Mouse (Mus musculus): ENCODE measurements at regions not wholly inside any gene's neighbourhood (a gene's known extent, or its start where the extent isn't known, plus 50 kb on each side); places are given as distances from the start of the nearest gene placed in this dataset.

- intact Hi-C loops (cut with DNase I): no loop called here
- no peak for DNase-seq
- Histone ChIP-seq H3K27ac (no peak overlapping the region), H3K4me3 (no peak overlapping the region)
- TF ChIP-seq CTCF (IDR thresholded peaks at IDR 0.05): no peak
These were observed 132.1 kb upstream of the Tent5a start for GRCm38 (mm10) chr9:85459062-85459805.

DNA sequence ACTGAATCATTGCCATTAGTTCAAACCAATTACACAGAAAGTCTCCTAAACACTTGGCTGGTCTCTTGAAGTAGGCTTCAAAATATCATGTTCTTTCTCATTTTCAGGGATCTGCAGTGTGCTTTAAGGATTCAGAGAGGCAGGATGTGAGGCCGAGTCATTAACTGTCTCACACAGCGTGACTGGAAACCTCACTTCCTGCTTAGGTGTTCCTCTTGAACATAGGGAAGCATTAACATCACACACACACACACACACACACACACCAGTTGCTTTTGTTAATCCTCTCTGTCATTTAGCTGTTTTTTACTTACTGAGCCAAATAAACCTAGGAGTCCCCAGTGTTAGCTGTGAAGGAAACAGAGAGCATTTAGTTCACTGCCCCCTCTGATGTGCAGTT lies 131.2 kb upstream of the Tent5a start:
- Histone ChIP-seq H3K4me3 (no peak overlapping the region), H3K27ac (no peak overlapping the region)
- intact Hi-C loops (cut with DNase I): no loop called here
- TF ChIP-seq CTCF (IDR thresholded peaks at IDR 0.05): no peak
- no peak for DNase-seq

DNA sequence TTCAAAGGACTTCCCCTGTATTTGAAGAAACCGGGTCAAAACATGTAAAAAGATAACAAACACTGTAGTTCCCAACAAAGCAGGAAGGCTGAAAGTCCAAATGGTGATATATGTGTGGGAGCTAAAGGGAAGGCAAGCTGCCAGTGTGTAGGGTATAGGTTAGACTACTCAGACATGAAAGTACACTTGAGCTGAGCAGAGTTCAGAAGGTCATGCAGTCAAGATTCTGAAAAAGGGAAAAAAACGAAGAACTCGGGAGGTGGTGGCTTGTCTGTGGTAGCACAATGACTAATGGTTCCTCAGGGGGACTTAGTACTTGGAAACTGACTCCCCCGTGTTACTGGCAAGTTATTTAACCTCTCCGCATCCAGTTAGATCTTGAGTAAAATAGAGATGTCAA lies 130.3 kb upstream of the Tent5a start:
- no peak overlapping the region for H3K27ac ChIP-seq
- DNase-seq: no peak
- no peak overlapping the region for H3K4me3 ChIP-seq
- no peak for TF ChIP-seq CTCF (IDR thresholded peaks at IDR 0.05)
- intact Hi-C loops (cut with DNase I): no loop called here

DNA sequence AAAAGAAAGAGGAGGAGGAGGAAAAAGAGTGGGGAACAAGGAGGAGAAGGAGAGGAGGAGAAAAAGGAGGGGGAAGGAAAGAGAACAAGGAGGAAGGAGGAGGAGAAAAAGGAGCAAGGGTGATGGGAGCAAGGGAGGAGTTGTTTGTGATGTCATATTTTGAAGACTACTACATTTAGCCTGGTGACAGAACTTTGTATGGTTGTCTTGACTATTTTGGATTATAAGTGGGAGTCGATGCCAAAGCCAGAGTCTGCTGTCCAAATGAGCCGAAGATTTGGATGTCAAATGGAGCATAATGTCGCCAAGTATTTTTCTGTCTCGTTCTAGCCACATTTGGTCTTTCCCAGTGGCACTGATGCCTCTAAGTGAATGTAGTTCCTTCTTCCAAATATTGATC lies 128.2 kb upstream of the Tent5a start:
- DNase-seq: no peak
- intact Hi-C loops (cut with DNase I): no loop called here
- no peak for TF ChIP-seq CTCF (IDR thresholded peaks at IDR 0.05)
- H3K27ac ChIP-seq: no peak overlapping the region
- H3K4me3 ChIP-seq: no peak overlapping the region

DNA sequence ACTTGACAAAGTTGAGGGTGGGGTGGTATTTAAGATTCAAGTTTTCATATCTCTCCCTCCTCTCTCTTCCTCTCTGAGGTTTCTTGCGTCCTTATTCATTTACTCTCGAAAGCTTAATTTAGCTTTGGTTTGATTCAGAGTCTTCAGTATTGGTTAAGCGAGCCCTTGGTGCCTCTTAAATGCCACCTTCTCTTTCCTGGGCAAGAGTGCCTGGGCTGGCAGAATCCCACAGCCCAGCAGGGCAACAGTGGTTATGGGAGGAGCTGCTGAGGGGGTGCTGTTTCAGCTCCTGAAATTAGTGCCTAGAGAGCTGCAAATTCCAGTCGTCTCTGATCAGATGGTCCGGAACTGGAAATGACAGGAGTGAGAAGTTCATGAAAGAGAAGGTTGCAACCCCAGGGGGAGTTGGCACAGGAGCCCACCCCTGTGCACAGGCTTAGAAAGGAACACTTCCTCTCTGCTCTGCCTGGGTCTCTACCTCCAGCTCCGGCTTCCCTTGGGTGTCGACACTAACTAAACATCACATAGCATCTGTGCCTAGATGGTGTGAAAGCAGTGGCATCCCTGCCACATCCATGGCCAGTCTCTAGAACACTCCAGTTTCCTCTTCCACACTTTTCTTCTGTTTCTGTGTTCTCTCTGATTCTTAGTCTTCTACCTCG lies 125.2 kb upstream of the Tent5a start:
- TF ChIP-seq CTCF (IDR thresholded peaks at IDR 0.05): no peak
- no peak overlapping the region for H3K27ac ChIP-seq
- H3K4me3 ChIP-seq: no peak overlapping the region
- intact Hi-C loops (cut with DNase I): no loop called here
- no peak for DNase-seq

DNA sequence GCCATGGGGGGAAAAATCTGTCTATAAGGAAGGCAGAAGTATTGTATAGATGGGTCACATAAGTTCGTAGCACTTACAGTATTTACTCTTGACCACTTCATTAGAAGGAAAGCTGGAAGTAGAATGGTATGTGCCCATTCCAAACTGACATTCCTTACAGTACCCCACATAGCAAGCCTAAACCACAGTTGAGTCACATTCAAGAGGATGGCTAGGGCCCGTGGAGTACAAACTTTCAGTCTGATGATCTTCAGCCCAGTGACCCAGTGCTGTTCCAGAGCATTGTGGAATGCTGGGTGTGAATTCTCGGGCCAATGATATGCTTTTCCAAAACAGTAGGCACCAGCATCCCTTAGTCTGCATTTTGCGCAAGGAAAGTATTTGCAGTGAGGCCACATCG lies 124.2 kb upstream of the Tent5a start:
- Histone ChIP-seq H3K4me3 (no peak overlapping the region), H3K27ac (no peak overlapping the region)
- DNase-seq: no peak
- intact Hi-C loops (cut with DNase I): no loop called here
- TF ChIP-seq CTCF (IDR thresholded peaks at IDR 0.05): no peak

DNA sequence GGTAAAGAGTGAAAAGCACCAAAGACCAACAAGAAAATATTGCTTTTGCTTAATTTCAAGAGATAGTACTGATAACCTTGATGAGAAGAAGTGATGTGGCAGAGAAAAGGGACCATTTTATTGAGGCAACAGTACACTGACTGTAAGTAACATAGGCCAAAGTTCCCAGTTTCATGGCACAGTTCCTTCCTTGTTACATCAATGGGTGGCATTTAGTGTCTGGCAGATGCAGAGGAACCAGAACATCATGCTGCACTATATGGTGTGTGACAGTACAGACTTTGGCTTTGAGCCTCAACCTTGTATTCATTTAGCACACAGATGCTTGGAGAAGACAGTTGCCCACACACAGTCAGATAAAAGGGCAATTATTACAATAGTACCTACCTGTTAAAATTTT lies 123.7 kb upstream of the Tent5a start:
- intact Hi-C loops (cut with DNase I): no loop called here
- no peak for DNase-seq
- TF ChIP-seq CTCF (IDR thresholded peaks at IDR 0.05): no peak
- H3K4me3 ChIP-seq: no peak overlapping the region
- H3K27ac ChIP-seq: no peak overlapping the region

- intact Hi-C loops (cut with DNase I): no loop called here
- TF ChIP-seq CTCF (IDR thresholded peaks at IDR 0.05): no peak
- H3K4me3 ChIP-seq: no peak overlapping the region
These were observed 122.3 kb upstream of the Tent5a start for GRCm38 (mm10) chr9:85449493-85449892.

DNA sequence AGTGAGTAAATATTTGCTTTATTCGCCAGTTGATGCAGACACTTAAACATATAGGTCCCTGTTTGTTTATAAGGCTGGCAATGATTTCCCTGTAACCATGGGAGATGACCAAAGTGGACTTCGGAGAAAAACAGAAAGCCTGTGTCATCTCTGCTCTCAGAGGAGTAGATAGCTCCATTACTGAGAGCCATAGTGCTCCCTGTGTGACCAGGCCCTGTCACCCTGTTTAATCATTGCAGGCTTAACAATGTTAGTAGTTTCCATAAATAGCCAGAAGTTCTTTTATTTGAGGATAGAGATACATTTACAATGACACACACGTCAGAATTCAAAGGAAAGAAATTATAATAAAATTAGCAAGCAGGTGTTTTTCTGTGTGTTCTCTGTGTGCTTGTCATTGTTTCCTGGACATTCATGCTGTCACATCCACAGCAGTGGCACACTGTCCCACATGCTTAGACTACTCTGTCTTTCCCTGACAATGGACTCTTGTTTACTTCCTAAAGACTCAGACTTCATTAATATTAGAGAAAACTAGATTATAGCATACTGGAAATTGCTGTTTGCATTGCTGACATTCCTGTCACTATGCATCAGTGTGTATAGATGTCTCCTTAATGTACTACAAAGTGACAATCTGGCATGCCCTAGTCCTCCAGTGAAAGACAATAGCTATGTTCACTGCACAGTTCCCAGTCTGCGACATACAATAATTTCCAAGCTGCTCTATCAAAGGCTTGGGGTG lies 115.8 kb upstream of the Tent5a start:
- no peak for TF ChIP-seq CTCF (IDR thresholded peaks at IDR 0.05)
- Histone ChIP-seq H3K4me3 (no peak overlapping the region), H3K27ac (no peak overlapping the region)
- no peak for DNase-seq
- intact Hi-C loops (cut with DNase I): no loop called here

More at GRCm38 (mm10) chr9:85449493-85449892, 122.3 kb upstream of the Tent5a start:
- no peak for DNase-seq
- H3K27ac ChIP-seq: no peak overlapping the region

GRCm38 (mm10) chr9:85439664-85440063 lies 112.5 kb upstream of the Tent5a start:
- no peak for TF ChIP-seq CTCF (IDR thresholded peaks at IDR 0.05)
- intact Hi-C loops (cut with DNase I): no loop called here

DNA sequence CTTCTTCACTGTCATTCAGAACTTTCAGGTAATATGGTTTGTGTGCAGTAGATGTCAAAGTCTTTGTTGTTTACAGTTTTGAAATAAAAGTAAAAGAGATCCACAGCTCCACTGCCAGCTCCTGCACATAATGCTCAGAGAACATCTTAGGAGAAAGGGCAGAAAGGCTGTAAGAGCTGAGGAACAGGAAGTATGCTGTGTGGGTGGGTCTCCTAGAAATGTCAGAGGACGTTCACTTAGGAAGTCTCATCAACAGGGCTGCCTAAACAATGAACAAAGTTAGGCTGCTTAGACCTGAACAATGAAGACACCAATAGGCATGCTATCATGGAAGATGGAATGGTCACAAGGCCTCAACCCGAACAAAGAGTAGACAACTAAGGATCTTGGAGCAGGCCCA lies 105.1 kb upstream of the Tent5a start:
- Histone ChIP-seq H3K4me3 (no peak overlapping the region), H3K27ac (no peak overlapping the region)
- no peak for DNase-seq
- intact Hi-C loops (cut with DNase I): no loop called here
- TF ChIP-seq CTCF (IDR thresholded peaks at IDR 0.05): no peak

More at GRCm38 (mm10) chr9:85439664-85440063, 112.5 kb upstream of the Tent5a start:
- no peak overlapping the region for H3K4me3 ChIP-seq
- no peak overlapping the region for H3K27ac ChIP-seq
- DNase-seq: no peak

DNA sequence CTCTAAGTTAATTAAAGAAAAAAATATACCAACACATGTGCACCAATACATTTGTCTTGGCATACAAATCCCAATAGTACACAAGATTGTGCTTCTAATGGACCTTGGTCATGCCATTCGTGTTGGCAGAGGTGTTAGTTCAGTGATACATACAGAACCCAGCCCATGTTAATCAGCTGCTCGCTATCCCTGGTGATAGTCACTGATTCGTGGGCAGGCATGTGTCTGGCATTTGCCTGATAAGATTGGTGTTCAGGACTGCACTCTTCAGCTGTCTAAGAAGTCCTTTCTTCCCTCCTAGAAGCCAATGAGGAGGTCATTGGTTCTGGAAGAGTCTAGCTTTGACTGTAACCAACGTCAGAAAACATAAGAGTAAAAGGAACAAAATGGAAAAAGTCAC lies 99.7 kb upstream of the Tent5a start:
- TF ChIP-seq CTCF (IDR thresholded peaks at IDR 0.05): no peak
- intact Hi-C loops (cut with DNase I): no loop called here
- DNase-seq: no peak
- Histone ChIP-seq H3K27ac (no peak overlapping the region), H3K4me3 (no peak overlapping the region)

- no peak overlapping the region for H3K27ac ChIP-seq
- intact Hi-C loops (cut with DNase I): no loop called here
- no peak for TF ChIP-seq CTCF (IDR thresholded peaks at IDR 0.05)
These were observed 96.8 kb upstream of the Tent5a start for GRCm38 (mm10) chr9:85423908-85424307.

More at GRCm38 (mm10) chr9:85423908-85424307, 96.8 kb upstream of the Tent5a start:
- DNase-seq: no peak
- no peak overlapping the region for H3K4me3 ChIP-seq
